Mouse (Mus musculus): Measurements from ENCODE around the gene Gm21981. TPM values are rescaled to one million over a fixed set of nuclear protein-coding genes. Genes with fewer than 3 reads are reported as not detected.
"Not testable (repeated sequence)": the region's sequence is repeated elsewhere in the genome, so short reads cannot be mapped to it uniquely, and the experiment has no call there.

The Gm21981 gene
- polyA plus RNA-seq, 1 experiment = 1.9 TPM

- DNase-seq (ENCODE audit: low spot score) = no peak
Observed at GRCm38 (mm10) chr17:47664474-47664873, 29.8 kb downstream of the Gm21981 start.

- DNase-seq (ENCODE audit: low spot score) = no peak
Observed at GRCm38 (mm10) chr17:47663009-47663713, 31.1 kb downstream of the Gm21981 start.

GRCm38 (mm10) chr17:47658741-47659243 lies 35.5 kb downstream of the Gm21981 start:
- no peak for DNase-seq (ENCODE audit: low spot score)

- no peak for DNase-seq (ENCODE audit: low spot score)
Observed at GRCm38 (mm10) chr17:47657901-47658300, 36.4 kb downstream of the Gm21981 start.

GRCm38 (mm10) chr17:47655697-47656096 lies 38.6 kb downstream of the Gm21981 start:
- DNase-seq (ENCODE audit: low spot score) = no peak

GRCm38 (mm10) chr17:47654346-47654745 lies 39.9 kb downstream of the Gm21981 start:
- not testable (repeated sequence) for DNase-seq (ENCODE audit: low spot score)

GRCm38 (mm10) chr17:47651953-47652352 lies 42.3 kb downstream of the Gm21981 start:
- DNase-seq (ENCODE audit: low spot score) = no peak

GRCm38 (mm10) chr17:47648966-47649365 lies 45.3 kb downstream of the Gm21981 start:
- no peak for DNase-seq (ENCODE audit: low spot score)

GRCm38 (mm10) chr17:47646683-47647082 lies 47.6 kb downstream of the Gm21981 start:
- peak; percentile 23 for DNase-seq (ENCODE audit: low spot score)

- DNase-seq (ENCODE audit: low spot score) = no peak
Observed at GRCm38 (mm10) chr17:47642992-47643391, 51.3 kb downstream of the Gm21981 start.

Other genes with a start within 250 kb of the Gm21981 start
- 29.5 and 33.2 TPM in 2 replicates for gene Taf8, start 192.2 kb downstream of the Gm21981 start, polyA plus RNA-seq (2012; rRNA removed)
- gene Ccnd3, start 189.4 kb downstream of the Gm21981 start, polyA plus RNA-seq (2012; rRNA removed) = 110 and 134 TPM in 2 replicates
- gene Bysl, start 83.0 kb downstream of the Gm21981 start, polyA plus RNA-seq (2012; rRNA removed) = 15.3 and 15.5 TPM in 2 replicates
- 33.7 and 48.5 TPM in 2 replicates for gene Med20, start 82.9 kb downstream of the Gm21981 start, polyA plus RNA-seq (2012; rRNA removed)
- gene Gm20517, start 82.9 kb downstream of the Gm21981 start, polyA plus RNA-seq (2012; rRNA removed) = 0.76 and 0.96 TPM in 2 replicates
- 6.5 and 7.6 TPM in 2 replicates for gene Usp49, start 63.8 kb downstream of the Gm21981 start, polyA plus RNA-seq (2012; rRNA removed)
- 110 and 111 TPM in 2 replicates for gene Tomm6, start 6.1 kb downstream of the Gm21981 start, polyA plus RNA-seq (2012; rRNA removed)
- 8.1 and 10.1 TPM in 2 replicates for gene Frs3, start 5.4 kb downstream of the Gm21981 start, polyA plus RNA-seq (2012; rRNA removed)
- gene Prickle4, start 281 bp upstream of the Gm21981 start, polyA plus RNA-seq (2012; rRNA removed) = 1.4 and 1.5 TPM in 2 replicates
- 0.09 TPM in 1 of 2 replicates, not detected in the other for gene Pgc, start 32.4 kb upstream of the Gm21981 start, polyA plus RNA-seq (2012; rRNA removed)
- 14.5 and 20.3 TPM in 2 replicates for gene Tfeb, start 42.6 kb upstream of the Gm21981 start, polyA plus RNA-seq (2012; rRNA removed)
- 28.5 and 36.2 TPM in 2 replicates for gene Mdfi, start 140.2 kb upstream of the Gm21981 start, polyA plus RNA-seq (2012; rRNA removed)
- 23.6 and 36.5 TPM in 2 replicates for gene Foxp4, start 230.2 kb upstream of the Gm21981 start, polyA plus RNA-seq (2012; rRNA removed)

Measured in urinary bladder, adult 2 months (tissue).